Mouse (Mus musculus) MEL (cell line): ENCODE data around the gene Slc44a1.

Experiments used
- CHD1 ChIP-seq: IDR thresholded peaks from 2 replicates; pipeline ENCODE4 v1.6.1; 2012; ENCODE audit warnings: low read depth, mild to moderate bottlenecking, inconsistent platforms, low read length, improper control_type of control experiment
- CHD2 ChIP-seq: IDR thresholded peaks from 2 replicates; pipeline ENCODE4 v1.6.1; 2011; ENCODE audit warnings: low read length, improper control_type of control experiment
- CTCF ChIP-seq, 3 experiments: IDR thresholded peaks in 2 of 3; conservative IDR thresholded peaks in 1 of 3; 2 replicates each; pipeline ENCODE4 v1.5.1; 2011 to 2012; ENCODE audit warnings: low read length in 3 of 3, low read depth in 2 of 3, mild to moderate bottlenecking in 2 of 3, improper control_type of control experiment in 1 of 3, inconsistent platforms in 1 of 3, mixed read lengths in 1 of 3, moderate library complexity in 1 of 3; ENCODE audit not compliant: control insufficient read depth in 1 of 3, insufficient read depth in 1 of 3, poor library complexity in 1 of 3, severe bottlenecking in 1 of 3
- POLR2A ChIP-seq, 2 experiments: IDR thresholded peaks; 2 replicates each; pipeline ENCODE4 v1.6.1; 2011 to 2012; ENCODE audit warnings: low read length in 2 of 2, mild to moderate bottlenecking in 2 of 2, control low read depth in 1 of 2, improper control_type of control experiment in 1 of 2, low read depth in 1 of 2, moderate library complexity in 1 of 2; ENCODE audit not compliant: control insufficient read depth in 1 of 2, insufficient read depth in 1 of 2, poor library complexity in 1 of 2
- POLR2AphosphoS5 ChIP-seq: IDR thresholded peaks from 2 replicates; pipeline ENCODE4 v1.6.1; 2012; ENCODE audit warnings: low read depth, borderline replicate concordance, mild to moderate bottlenecking, inconsistent platforms, low read length, moderate library complexity, mixed read lengths
- TCF12 ChIP-seq: IDR thresholded peaks from 2 replicates; pipeline ENCODE4 v1.6.1; 2014; ENCODE audit warnings: low read depth, mild to moderate bottlenecking, inconsistent platforms, low read length, improper control_type of control experiment, moderate library complexity
- UBTF ChIP-seq: IDR thresholded peaks from 2 replicates; pipeline ENCODE4 v1.6.1; 2012; ENCODE audit warnings: low read depth, mild to moderate bottlenecking, inconsistent platforms, low read length, improper control_type of control experiment, moderate library complexity, borderline replicate concordance; ENCODE audit not compliant: insufficient read depth
- ZKSCAN1 ChIP-seq: IDR thresholded peaks from 2 replicates; pipeline ENCODE4 v1.6.1; 2012; ENCODE audit warnings: low read depth, mild to moderate bottlenecking, inconsistent platforms, low read length, improper control_type of control experiment, moderate library complexity
- ZNF384 ChIP-seq: IDR thresholded peaks from 2 replicates; pipeline ENCODE4 v1.6.1; 2012; ENCODE audit warnings: low read depth, mild to moderate bottlenecking, inconsistent platforms, low read length, improper control_type of control experiment

DNA sequence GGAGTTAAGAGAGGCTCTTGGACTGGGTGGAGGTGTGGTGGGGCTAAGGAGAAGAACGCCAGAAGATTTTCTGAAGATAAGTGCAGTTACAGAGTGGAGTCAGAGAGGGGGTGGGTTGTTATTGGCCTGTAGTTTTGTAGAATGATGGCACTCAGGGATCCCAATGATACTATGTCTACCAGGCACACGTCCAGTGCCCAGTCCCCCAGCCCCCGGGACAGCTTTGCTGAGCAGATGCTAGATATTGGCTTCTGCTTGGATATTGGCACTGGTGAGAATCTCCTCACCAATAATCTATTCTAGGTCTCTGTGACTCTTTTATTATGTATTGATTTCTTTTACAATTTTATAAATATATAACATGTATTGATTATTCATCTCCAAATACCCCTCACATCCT, 185.1 kb downstream of the Slc44a1 start:
- no peak for TF ChIP-seq CHD2
- TF ChIP-seq POLR2AphosphoS5 = no peak
- no peak for TF ChIP-seq POLR2A (IDR thresholded peaks at IDR 0.05; ENCODE audit: control insufficient read depth in 1 of 2, insufficient read depth in 1 of 2, low read depth in 1 of 2, low read length in 2 of 2, poor library complexity in 1 of 2)
- no peak for TF ChIP-seq ZKSCAN1
- TF ChIP-seq UBTF = no peak
- TF ChIP-seq CTCF (IDR thresholded peaks at IDR 0.05 in 2 of 3, conservative IDR thresholded peaks at IDR 0.05 in 1 of 3; ENCODE audit: control insufficient read depth in 1 of 3, insufficient read depth in 1 of 3, low read depth in 2 of 3, low read length in 3 of 3, poor library complexity in 1 of 3, severe bottlenecking in 1 of 3) = no peak
- TF ChIP-seq CHD1 = no peak
- TF ChIP-seq TCF12 = no peak
- no peak for TF ChIP-seq ZNF384
